Comparison of ENCODE assay signal across 9 mouse cellular contexts in the genomic region with DNA sequence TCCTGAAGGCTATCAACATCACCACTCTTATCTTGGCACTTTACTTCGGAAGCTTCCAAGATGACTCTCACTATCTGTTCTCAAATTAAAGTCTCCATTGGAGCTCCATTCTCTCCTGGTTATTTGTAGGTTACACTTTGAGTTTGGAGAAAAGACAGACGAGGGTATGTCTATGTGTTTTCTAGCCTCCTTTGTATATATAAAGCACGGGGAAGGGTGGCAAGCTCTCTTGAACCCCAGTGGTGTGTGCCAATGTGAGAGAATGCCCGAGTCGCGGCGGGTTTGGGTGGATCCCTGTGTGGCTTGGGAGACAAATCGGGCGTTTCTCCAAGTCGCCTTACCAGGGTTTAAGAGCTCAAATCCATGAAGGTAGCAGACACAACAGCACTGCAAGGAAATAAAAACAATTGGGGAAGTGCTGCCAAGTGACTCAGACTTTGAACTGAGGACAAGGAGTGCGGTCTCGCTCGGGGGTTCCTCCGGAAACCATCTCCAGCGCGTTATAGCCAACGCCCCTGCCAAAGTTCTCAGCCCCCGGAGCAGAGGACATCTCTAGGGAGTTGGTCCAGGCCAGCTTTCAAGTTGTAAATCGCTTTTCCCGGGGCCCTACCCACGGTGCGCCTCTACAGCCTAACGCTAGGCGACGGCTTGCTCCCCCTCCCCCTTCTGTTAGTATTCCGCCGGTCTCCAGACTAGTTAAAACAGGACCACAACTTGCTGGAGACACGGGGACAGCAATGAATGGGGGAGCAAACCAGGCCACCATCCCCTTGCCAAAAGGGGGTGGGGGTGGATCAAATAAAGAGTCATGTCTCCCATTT. TPM values are rescaled to one million over a fixed set of nuclear protein-coding genes. Genes with fewer than 3 reads are reported as not detected.
DNase-seq lines count a peak whose midpoint lies in the region; ATAC-seq and TF ChIP-seq lines count a peak whose summit lies in the region.
"Had no signal": no experiment of that assay in that cellular context is flagged by ENCODE, and none has a peak within 500 bp of the region (broad histone marks: within the 10 kb centered on the region; RNA-seq: fewer than 3 reads in every experiment).

No protein-coding gene starts in this region.

- TF ChIP-seq EP300 in liver, embryonic 14.5 days (IDR thresholded peaks at IDR 0.05; ENCODE audit: low read depth), result no peak

- H3K4me3 ChIP-seq in forebrain, embryonic 13.5 days, result peak overlapping the region; percentile 79
- peak overlapping the region; percentile 95 for H3K4me3 ChIP-seq in heart, embryonic 15.5 days
- peak overlapping the region; percentile 81 for H3K4me3 ChIP-seq in kidney, postnatal 0 days (replicated peaks; ENCODE audit: low read depth, low read length)
- H3K4me3 ChIP-seq in liver, embryonic 14.5 days (ENCODE audit: insufficient read depth in 1 of 2, low read depth in 2 of 2, low read length in 2 of 2), result peak overlapping the region in 1 of 2 experiments; percentile 20; a peak in 3 of 4 replicates
- peak overlapping the region; percentile 73 for H3K4me3 ChIP-seq in neural tube, embryonic 12.5 days

- peak; percentile 48 to 51 for DNase-seq in left cerebral cortex, adult 18-20 months (ENCODE audit: low spot score in 2 of 2)
- DNase-seq in left cerebral cortex, adult 11 months (ENCODE audit: low spot score), result no peak
- DNase-seq in kidney, postnatal 0 days (ENCODE audit: low spot score), result peak; percentile 83
- DNase-seq in liver, embryonic 14.5 days (ENCODE audit: low read depth in 3 of 3, low spot score in 3 of 3), result no peak
- DNase-seq in natural killer cell, adult 2 months (ENCODE audit: low spot score in 2 of 2), result no peak

- H3K27me3 ChIP-seq in forebrain, embryonic 13.5 days, result peaks cover 15% of the 10 kb centered on the region
- H3K27me3 ChIP-seq in heart, embryonic 15.5 days, result no peaks in the 10 kb centered on the region
- H3K27me3 ChIP-seq in kidney, postnatal 0 days (ENCODE audit: insufficient read depth, low read length), result 0 out of 2 replicates have a peak, but pooled peaks cover 3% of the 10 kb centered on the region
- peaks cover 59% of the 10 kb centered on the region for H3K27me3 ChIP-seq in liver, embryonic 14.5 days (ENCODE audit: control insufficient read depth, insufficient read depth, low read length)
- peaks cover 30% of the 10 kb centered on the region for H3K27me3 ChIP-seq in neural tube, embryonic 12.5 days (replicated peaks)

- H3K4me1 ChIP-seq in forebrain, embryonic 13.5 days, result peaks cover 56% of the 10 kb centered on the region
- peaks cover 34% of the 10 kb centered on the region for H3K4me1 ChIP-seq in heart, embryonic 15.5 days (replicated peaks)
- H3K4me1 ChIP-seq in kidney, postnatal 0 days (replicated peaks; ENCODE audit: insufficient read depth, low read length), result no peaks in the 10 kb centered on the region; the same call in none of the 2 replicates
- no peaks in the 10 kb centered on the region for H3K4me1 ChIP-seq in liver, embryonic 14.5 days (replicated peaks; ENCODE audit: control insufficient read depth in 2 of 2, insufficient read depth in 2 of 2, low read length in 1 of 2)
- peaks cover 20% of the 10 kb centered on the region for H3K4me1 ChIP-seq in neural tube, embryonic 12.5 days

- no peak; the same call in 1 of the 2 replicates for TF ChIP-seq CTCF in kidney, postnatal 0 days (IDR thresholded peaks at IDR 0.05; ENCODE audit: low read depth)
- TF ChIP-seq CTCF in liver, embryonic 14.5 days (IDR thresholded peaks at IDR 0.05; ENCODE audit: low read depth), result no peak

- H3K9me3 ChIP-seq in forebrain, embryonic 13.5 days (replicated peaks), result no peaks in the 10 kb centered on the region
- H3K9me3 ChIP-seq in heart, embryonic 15.5 days (replicated peaks), result no peaks in the 10 kb centered on the region
- H3K9me3 ChIP-seq in kidney, postnatal 0 days (replicated peaks; ENCODE audit: low read length), result no peaks in the 10 kb centered on the region
- H3K9me3 ChIP-seq in liver, embryonic 14.5 days (ENCODE audit: control insufficient read depth, low read length), result no peaks in the 10 kb centered on the region
- no peaks in the 10 kb centered on the region for H3K9me3 ChIP-seq in neural tube, embryonic 12.5 days

- H3K36me3 ChIP-seq in forebrain, embryonic 13.5 days (ENCODE audit: poor library complexity, severe bottlenecking), result no peaks in the 10 kb centered on the region
- no peaks in the 10 kb centered on the region for H3K36me3 ChIP-seq in heart, embryonic 15.5 days
- no peaks in the 10 kb centered on the region for H3K36me3 ChIP-seq in kidney, postnatal 0 days (ENCODE audit: insufficient read depth, low read length)
- H3K36me3 ChIP-seq in liver, embryonic 14.5 days (replicated peaks; ENCODE audit: control insufficient read depth, insufficient read depth, low read depth), result no peaks in the 10 kb centered on the region
- no peaks in the 10 kb centered on the region for H3K36me3 ChIP-seq in neural tube, embryonic 12.5 days

- peak overlapping the region; percentile 88 for H3K27ac ChIP-seq in forebrain, embryonic 13.5 days
- H3K27ac ChIP-seq in heart, embryonic 15.5 days, result peak overlapping the region; percentile 95
- peak overlapping the region; percentile 50; the same call in 1 of the 2 replicates for H3K27ac ChIP-seq in kidney, postnatal 0 days
- no peak overlapping the region for H3K27ac ChIP-seq in liver, embryonic 14.5 days
- no peak overlapping the region for H3K27ac ChIP-seq in neural tube, embryonic 12.5 days

- peak overlapping the region; percentile 87 for H3K9ac ChIP-seq in forebrain, embryonic 13.5 days
- H3K9ac ChIP-seq in heart, embryonic 15.5 days, result peak overlapping the region; percentile 86
- peak overlapping the region; percentile 40; the same call in 1 of the 2 replicates for H3K9ac ChIP-seq in kidney, postnatal 0 days (ENCODE audit: low read depth, low read length)
- H3K9ac ChIP-seq in liver, embryonic 14.5 days (replicated peaks), result no peak overlapping the region
- H3K9ac ChIP-seq in neural tube, embryonic 12.5 days, result peak overlapping the region; percentile 29; the same call in 1 of the 2 replicates

- peak overlapping the region; percentile 86 for H3K4me2 ChIP-seq in forebrain, embryonic 13.5 days
- peak overlapping the region; percentile 93 for H3K4me2 ChIP-seq in heart, embryonic 15.5 days
- H3K4me2 ChIP-seq in kidney, postnatal 0 days (ENCODE audit: low read length), result peak overlapping the region; percentile 88
- H3K4me2 ChIP-seq in liver, embryonic 14.5 days (ENCODE audit: low read depth), result peak overlapping the region; percentile 53
- H3K4me2 ChIP-seq in neural tube, embryonic 12.5 days (replicated peaks), result peak overlapping the region; percentile 66

- WGBS in forebrain, embryonic 13.5 days, result 1% methylated on average over 28 of the region's 28 CpGs
- under 1% methylated on average over 28 of the region's 28 CpGs for WGBS in heart, embryonic 15.5 days
- 2% methylated on average over 28 of the region's 28 CpGs for WGBS in kidney, postnatal 0 days
- WGBS in liver, embryonic 14.5 days (ENCODE audit: insufficient replicate concordance), result under 1% methylated on average over 28 of the region's 28 CpGs
- under 1% methylated on average over 28 of the region's 28 CpGs for WGBS in neural tube, embryonic 12.5 days

- no peak for ATAC-seq in forebrain, embryonic 13.5 days
- peak; percentile 16; the same call in 1 of the 2 replicates for ATAC-seq in heart, embryonic 15.5 days (replicated peaks; ENCODE audit: insufficient number of reproducible peaks, insufficient read depth, low FRiP score, low read depth)
- no peak for ATAC-seq in kidney, postnatal 0 days (replicated peaks; ENCODE audit: low FRiP score, low read depth)
- ATAC-seq in liver, embryonic 14.5 days (ENCODE audit: insufficient read depth), result no peak
- peak; percentile 1; the same call in 1 of the 2 replicates for ATAC-seq in neural tube, embryonic 12.5 days (ENCODE audit: low FRiP score, low read depth)

RNA-seq across cellular contexts. Expression of gene Flrt2, which starts 1.8 kb away (rescaled TPM):
- total RNA-seq in left cerebral cortex, adult 18-20 months (2021), result 10 to 100 TPM; 57.7 to 58.4 TPM
- 23.4 and 25.3 TPM in 2 replicates for polyA plus RNA-seq in forebrain, embryonic 13.5 days (2015; fragmentation: Nextera tagmentation; extraction: Ambion mirVana)
- polyA plus RNA-seq in heart, embryonic 15.5 days (2015; fragmentation: Nextera tagmentation; extraction: Ambion mirVana), result 19.2 and 24.9 TPM in 2 replicates
- polyA plus RNA-seq in kidney, postnatal 0 days (2015; fragmentation: Nextera tagmentation; extraction: Ambion mirVana), result 15.6 and 15.9 TPM in 2 replicates
- polyA plus RNA-seq in liver, embryonic 14.5 days (2012; rRNA removed), result 0.28 and 0.44 TPM in 2 replicates
- 0.63 and 0.80 TPM in 2 replicates for polyA plus RNA-seq in liver, embryonic 14.5 days (2014; fragmentation: Nextera tagmentation; extraction: Ambion mirVana)
- polyA plus RNA-seq in neural tube, embryonic 12.5 days (2016; fragmentation: Nextera tagmentation; extraction: Ambion mirVana), result 31.6 and 31.8 TPM in 2 replicates
- total RNA-seq: MEL had no signal

Comparison
In these comparisons a context has a peak if more than half of its experiments do, and no peak if none do; other contexts are left out.
1. DNase-seq: peak in left cerebral cortex, adult 18-20 months (2 of 2) and kidney, postnatal 0 days (single experiment); none in left cerebral cortex, adult 11 months (single experiment), liver, embryonic 14.5 days (0 of 3) and natural killer cell, adult 2 months (0 of 2).
2. ATAC-seq: peak in heart, embryonic 15.5 days (single experiment) and neural tube, embryonic 12.5 days (single experiment); none in forebrain, embryonic 13.5 days (single experiment), kidney, postnatal 0 days (single experiment) and liver, embryonic 14.5 days (single experiment).
3. H3K27ac ChIP-seq: peak in forebrain, embryonic 13.5 days (single experiment), heart, embryonic 15.5 days (single experiment) and kidney, postnatal 0 days (single experiment); none in liver, embryonic 14.5 days (single experiment) and neural tube, embryonic 12.5 days (single experiment).
4. Peak in every context shown above with its lines, with median percentiles within 50 percentile points of each other: H3K4me2 ChIP-seq.